In the genomic region with DNA sequence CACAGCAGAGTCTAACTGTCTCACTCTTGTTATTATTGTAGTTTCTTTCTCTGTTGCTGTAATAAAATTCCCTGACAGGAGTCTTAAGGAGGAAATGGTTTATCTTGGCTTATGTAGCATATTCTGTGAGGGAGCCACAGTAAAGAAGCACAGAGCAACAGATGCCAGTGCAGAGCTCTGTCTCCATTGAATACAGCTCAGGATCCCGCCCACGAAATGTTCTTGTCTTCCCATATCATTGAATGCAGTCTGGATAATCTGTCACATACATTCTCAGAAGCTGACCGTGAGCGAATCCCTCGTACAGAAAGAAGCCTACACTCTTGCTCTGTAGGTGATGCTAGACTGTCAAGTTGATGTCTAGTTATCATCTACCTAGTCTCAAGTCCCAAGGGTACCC, we compare ENCODE assay signal across 16 mouse cellular contexts. TPM values are rescaled to one million over a fixed set of nuclear protein-coding genes. Genes with fewer than 3 reads are reported as not detected.
A peak's percentile ranks its signal among the peaks of the same experiment; 100 is the strongest.
DNase-seq lines count a peak whose midpoint lies in the region.
"Had no signal": no experiment of that assay in that cellular context is flagged by ENCODE, and none has a peak within 500 bp of the region (broad histone marks: within the 10 kb centered on the region; RNA-seq: fewer than 3 reads in every experiment).

No protein-coding gene starts in this region.

- intact Hi-C loops in left cerebral cortex, postnatal 14 days (cut with DNase I), result no loop called here

- DNase-seq in layer of hippocampus, adult 11-12 months (ENCODE audit: low spot score), result peak; percentile 40
- DNase-seq in layer of hippocampus, postnatal 10 days (ENCODE audit: low spot score in 2 of 2), result no peak
- peak; percentile 43 to 44 for DNase-seq in layer of hippocampus, adult 8-10 months (ENCODE audit: low spot score in 2 of 2)
- peak; percentile 55 to 74 for DNase-seq in left cerebral cortex, postnatal 14 days (ENCODE audit: low spot score in 2 of 2)
- peak; percentile 37 to 79 for DNase-seq in right cerebral cortex, postnatal 36 days (ENCODE audit: low spot score in 2 of 2)
- DNase-seq in retina, postnatal 1 day, result no peak
- DNase-seq in urinary bladder, adult 2 months (ENCODE audit: low spot score), result no peak
- DNase-seq: adrenal gland, postnatal 25 days; B cell, adult 2 months; cerebellum, adult 11-12 months; cerebellum, postnatal 25 days; gastrocnemius, postnatal 25 days; kidney, adult 2 months; kidney, postnatal 25 days; liver; thymus, postnatal 25 days had no signal

RNA-seq across cellular contexts. Expression of a gene that starts 28.4 kb away (rescaled TPM):
- total RNA-seq in layer of hippocampus, postnatal 10 days (2021), result 10 to 100 TPM; 17.4 to 20.2 TPM
- 10 to 100 TPM; 17.8 to 22.9 (median 21.7) TPM for total RNA-seq in layer of hippocampus, adult 8-10 months (2022)
- total RNA-seq in left cerebral cortex, postnatal 14 days (2021), result 10 to 100 TPM; 15.3 to 16.3 TPM
- polyA plus RNA-seq in urinary bladder, adult 2 months (2012; rRNA removed), result 21.3 and 30.1 TPM in 2 replicates

RNA-seq across cellular contexts. Expression of a gene that starts 28.5 kb away (rescaled TPM):
- total RNA-seq in layer of hippocampus, postnatal 10 days (2021), result 100 to 1,000 TPM; 120 to 122 TPM
- 100 to 1,000 TPM in 2 of 4 experiments, 10 to 100 TPM in 2; 93.9 to 110 (median 103) TPM for total RNA-seq in layer of hippocampus, adult 8-10 months (2022)
- total RNA-seq in left cerebral cortex, postnatal 14 days (2021), result 100 to 1,000 TPM; 110 to 112 TPM
- 35.0 and 38.6 TPM in 2 replicates for polyA plus RNA-seq in urinary bladder, adult 2 months (2012; rRNA removed)

RNA-seq across cellular contexts. Expression of a gene that starts 58.8 kb away (rescaled TPM):
- 10 to 100 TPM; 85.2 to 87.8 TPM for total RNA-seq in layer of hippocampus, postnatal 10 days (2021)
- 10 to 100 TPM; 84.4 to 97.1 (median 94.3) TPM for total RNA-seq in layer of hippocampus, adult 8-10 months (2022)
- 10 to 100 TPM; 65.7 to 69.2 TPM for total RNA-seq in left cerebral cortex, postnatal 14 days (2021)
- 40.8 and 50.3 TPM in 2 replicates for polyA plus RNA-seq in urinary bladder, adult 2 months (2012; rRNA removed)

RNA-seq across cellular contexts. Expression of a gene that starts 59.0 kb away (rescaled TPM):
- 10 to 100 TPM; 30.6 to 33.3 TPM for total RNA-seq in layer of hippocampus, postnatal 10 days (2021)
- total RNA-seq in layer of hippocampus, adult 8-10 months (2022), result 10 to 100 TPM; 33.4 to 46.6 (median 39.7) TPM
- 10 to 100 TPM; 30.1 to 30.6 TPM for total RNA-seq in left cerebral cortex, postnatal 14 days (2021)
- polyA plus RNA-seq in urinary bladder, adult 2 months (2012; rRNA removed), result 37.3 and 49.8 TPM in 2 replicates

Comparison
In these comparisons a context has a peak if more than half of its experiments do, and no peak if none do; other contexts are left out.
1. DNase-seq: peak in layer of hippocampus, adult 11-12 months (single experiment), layer of hippocampus, adult 8-10 months (2 of 2), left cerebral cortex, postnatal 14 days (2 of 2) and right cerebral cortex, postnatal 36 days (2 of 2); none in layer of hippocampus, postnatal 10 days (0 of 2), retina, postnatal 1 day (single experiment) and urinary bladder, adult 2 months (single experiment).